Mouse (Mus musculus) embryonic facial prominence, embryonic 11.5 days (tissue): ENCODE measurements around the gene Atxn10. TPM values are rescaled to one million over a fixed set of nuclear protein-coding genes. Genes with fewer than 3 reads are reported as not detected.

Experiments
- ATAC-seq: fragments of 200-750 bp; cut with Nextera tagmentation; replicated peaks from 2 replicates; pipeline ENCODE4 v1.8.0; 2017; ENCODE audit warnings: low read depth; ENCODE audit not compliant: insufficient number of reproducible peaks, low FRiP score, low TSS enrichment
- DNase-seq: peaks from one replicate; pipeline ENCODE4 v3.0.0-alpha.2; 2015; ENCODE audit warnings: low spot score
- H3K27ac ChIP-seq: fragments of 300-500 bp; sonication (generic); replicated peaks from 2 replicates; pipeline ENCODE4 v1.5.1; 2014; ENCODE audit warnings: mild to moderate bottlenecking, low read depth, low read length, control low read depth
- H3K27me3 ChIP-seq: fragments of 300-500 bp; sonication (generic); 2 replicates; pipeline ENCODE4 v1.6.1; 2014; ENCODE audit warnings: mild to moderate bottlenecking, low read length, moderate library complexity, mixed read lengths; ENCODE audit not compliant: control insufficient read depth, insufficient read depth
- H3K36me3 ChIP-seq: fragments of 300-500 bp; sonication (generic); replicated peaks from 2 replicates; pipeline ENCODE4 v1.6.1; 2014; ENCODE audit warnings: low read depth, mild to moderate bottlenecking, low read length, moderate library complexity, mixed read lengths; ENCODE audit not compliant: control insufficient read depth, insufficient read depth
- H3K4me1 ChIP-seq: fragments of 300-500 bp; sonication (generic); 2 replicates; pipeline ENCODE4 v1.6.1; 2014; ENCODE audit warnings: low read length, mixed read lengths; ENCODE audit not compliant: control insufficient read depth, insufficient read depth
- H3K4me2 ChIP-seq: fragments of 300-500 bp; sonication (generic); 2 replicates; pipeline ENCODE4 v1.6.1; 2014; ENCODE audit warnings: low read depth, mild to moderate bottlenecking, control low read depth, low read length, moderate library complexity
- H3K4me3 ChIP-seq: fragments of 300-500 bp; sonication (generic); 2 replicates; pipeline ENCODE4 v1.5.1; 2014; ENCODE audit warnings: low read depth, low read length, control low read depth
- H3K9ac ChIP-seq: fragments of 300-500 bp; sonication (generic); replicated peaks from 2 replicates; pipeline ENCODE4 v1.6.1; 2014; ENCODE audit warnings: mild to moderate bottlenecking, control low read depth, low read length
- H3K9me3 ChIP-seq: fragments of 300-500 bp; sonication (generic); replicated peaks from 2 replicates; pipeline ENCODE4 v1.6.1; 2016; ENCODE audit warnings: mild to moderate bottlenecking, low read length, inconsistent platforms, mixed read lengths; ENCODE audit not compliant: control insufficient read depth
- WGBS: fragments of 180-500 bp; shearing (Covaris S2); extraction: QIAGEN DNeasy Blood & Tissue Kit; methylation state at CpG from one replicate; pipeline ENCODE4 v1.1.7; 2014; 5-methylcytosine and 5-hydroxymethylcytosine counted together
- polyA plus RNA-seq: library from polyadenylated mRNA; unstranded; fragments of >200 nt; fragmentation: Nextera tagmentation; extraction: Ambion mirVana; gene quantifications from 2 replicates; pipeline ENCODE4 v1.2.1, GENCODE M21; 2014

The Atxn10 gene
- polyA plus RNA-seq, 1 experiment from 2014 or later: 378 TPM

DNA sequence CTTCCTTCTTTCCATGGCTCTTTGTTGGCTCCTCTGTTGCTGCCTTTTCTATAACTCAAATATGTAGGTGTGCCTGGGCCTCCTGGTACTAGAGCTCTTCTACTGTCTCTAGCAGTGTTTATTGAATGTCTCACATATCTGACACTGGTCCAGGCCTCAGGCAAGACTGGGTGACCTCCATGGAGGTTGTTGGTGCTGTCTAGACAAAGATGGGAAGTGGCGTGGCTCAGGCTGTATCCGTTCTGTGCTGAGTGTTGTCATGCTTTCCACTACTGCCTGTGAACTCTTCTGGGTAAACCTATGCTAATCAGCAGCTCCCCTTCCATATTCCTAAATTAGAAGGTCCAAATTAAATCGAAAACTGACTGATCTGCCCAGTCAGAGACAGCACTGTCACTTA, 106.5 kb downstream of the Atxn10 start:
- H3K36me3 ChIP-seq: no peaks in the 10 kb centered on the region

DNA sequence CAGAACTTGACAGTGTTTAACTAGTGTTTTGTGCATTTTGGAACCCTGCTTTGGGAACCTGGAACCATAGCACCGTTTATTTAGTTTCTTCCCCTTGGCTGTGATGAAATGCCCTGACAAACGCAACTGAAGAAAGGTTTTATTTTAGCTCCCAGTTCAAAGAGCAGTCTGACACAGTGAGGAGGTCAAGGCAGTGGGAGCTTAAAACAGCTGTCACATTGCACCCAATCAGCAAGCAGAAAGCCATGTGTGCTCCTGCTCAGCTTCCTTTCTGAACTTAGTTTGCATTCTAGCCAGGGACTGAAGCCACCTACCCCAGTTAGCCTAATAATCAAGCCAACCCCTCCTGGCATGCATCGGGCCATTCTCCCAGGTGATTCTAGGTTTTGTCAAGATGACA, 110.6 kb downstream of the Atxn10 start:
- no peak overlapping the region for H3K4me3 ChIP-seq
- 82% methylated on average over 3 of the region's 3 CpGs for WGBS
- no peak for DNase-seq
- H3K9ac ChIP-seq: no peak overlapping the region
- no peaks in the 10 kb centered on the region for H3K9me3 ChIP-seq
- no peak overlapping the region for H3K4me2 ChIP-seq
- ATAC-seq: no peak
- H3K36me3 ChIP-seq: no peaks in the 10 kb centered on the region
- H3K4me1 ChIP-seq: no peaks in the 10 kb centered on the region
- H3K27ac ChIP-seq: no peak overlapping the region
- no peaks in the 10 kb centered on the region for H3K27me3 ChIP-seq

More for the DNA sequence above, 106.5 kb downstream of the Atxn10 start:
- WGBS: 86% methylated on average over 3 of the region's 3 CpGs
- Histone ChIP-seq H3K27ac (no peak overlapping the region), H3K9ac (no peak overlapping the region), H3K4me3 (no peak overlapping the region), H3K4me2 (no peak overlapping the region), H3K9me3 (no peaks in the 10 kb centered on the region), H3K4me1 (no peaks in the 10 kb centered on the region), H3K27me3 (no peaks in the 10 kb centered on the region)
- no peak for ATAC-seq
- no peak for DNase-seq

DNA sequence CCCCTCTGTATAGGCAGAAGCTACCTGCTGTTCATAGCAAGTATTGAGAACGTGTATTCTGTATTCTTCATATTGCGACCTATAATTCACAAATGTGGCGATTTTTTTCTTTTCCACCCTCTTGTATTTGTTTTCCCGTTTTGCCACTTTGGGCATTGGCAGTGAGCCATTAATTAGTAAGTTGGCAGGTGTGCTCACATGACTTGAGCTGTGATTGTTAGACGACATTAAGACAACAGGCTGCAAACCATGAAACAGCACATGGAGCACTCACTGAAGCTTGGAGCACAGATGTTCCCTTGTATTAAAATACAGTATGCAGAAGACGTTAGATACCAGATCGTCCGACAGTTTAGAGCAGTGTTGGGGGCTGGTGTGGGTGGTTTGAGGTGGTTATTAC, 120.8 kb downstream of the Atxn10 start:
- Histone ChIP-seq H3K4me2 (no peak overlapping the region), H3K4me3 (no peak overlapping the region), H3K9me3 (no peaks in the 10 kb centered on the region), H3K27me3 (no peaks in the 10 kb centered on the region), H3K36me3 (peaks cover 3% of the 10 kb centered on the region), H3K9ac (no peak overlapping the region), H3K4me1 (no peaks in the 10 kb centered on the region), H3K27ac (no peak overlapping the region)
- no peak for ATAC-seq
- 86% methylated on average over 8 of the region's 8 CpGs for WGBS
- DNase-seq: no peak

DNA sequence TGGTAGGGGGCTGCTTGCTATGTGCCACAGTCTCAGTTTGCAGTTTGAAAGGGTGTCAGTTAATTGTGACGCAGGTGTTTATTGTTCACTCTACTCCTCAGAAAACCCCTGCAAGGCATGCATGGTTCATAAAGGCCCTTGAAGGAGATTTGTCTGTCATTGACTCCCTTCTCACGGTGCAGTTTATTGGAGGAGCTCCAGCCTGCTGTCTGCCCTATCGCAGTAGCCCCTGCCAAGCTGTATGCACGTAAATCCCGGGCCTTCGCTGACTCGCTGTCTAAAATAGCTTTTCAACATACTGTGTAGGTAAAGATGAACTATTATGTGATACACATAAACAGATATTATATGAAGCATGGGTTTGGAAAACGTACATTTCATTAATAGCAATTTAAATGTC, 121.8 kb downstream of the Atxn10 start:
- peaks cover 6% of the 10 kb centered on the region for H3K36me3 ChIP-seq
- H3K4me1 ChIP-seq: no peaks in the 10 kb centered on the region
- no peak overlapping the region for H3K27ac ChIP-seq
- no peak overlapping the region for H3K9ac ChIP-seq
- no peak overlapping the region for H3K4me3 ChIP-seq
- DNase-seq: peak; percentile 26
- H3K4me2 ChIP-seq: no peak overlapping the region
- ATAC-seq: no peak
- 81% methylated on average over 8 of the region's 8 CpGs for WGBS
- no peaks in the 10 kb centered on the region for H3K27me3 ChIP-seq
- no peaks in the 10 kb centered on the region for H3K9me3 ChIP-seq

DNA sequence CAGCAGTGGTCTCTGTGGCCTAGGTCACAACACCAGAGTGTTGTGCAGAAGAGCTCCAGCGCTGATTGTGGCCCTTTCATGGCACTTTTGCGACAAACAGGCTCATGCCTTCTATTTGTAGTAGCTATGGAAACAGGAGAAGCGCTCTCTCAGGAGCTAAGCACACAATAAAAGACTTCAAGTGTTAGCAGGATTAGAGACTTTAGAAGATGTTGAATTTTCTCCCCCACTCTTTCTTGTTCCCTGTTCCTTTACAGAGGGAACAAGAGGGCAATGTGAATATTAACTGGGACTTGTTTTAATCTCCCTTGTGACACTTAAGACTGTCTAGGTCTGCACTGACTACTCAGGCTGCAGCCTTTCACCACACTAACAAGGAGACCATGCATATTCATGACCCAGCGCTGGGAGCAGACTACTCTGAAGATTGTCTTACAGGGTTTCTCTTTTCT, 122.6 kb downstream of the Atxn10 start:
- Histone ChIP-seq H3K9ac (no peak overlapping the region), H3K27ac (no peak overlapping the region), H3K4me2 (no peak overlapping the region), H3K4me3 (no peak overlapping the region), H3K4me1 (no peaks in the 10 kb centered on the region), H3K36me3 (peaks cover 6% of the 10 kb centered on the region), H3K9me3 (no peaks in the 10 kb centered on the region), H3K27me3 (no peaks in the 10 kb centered on the region)
- no peak; the same call in 1 of the 2 replicates for ATAC-seq
- peak; percentile 18 for DNase-seq
- 52% methylated on average over 4 of the region's 4 CpGs for WGBS

DNA sequence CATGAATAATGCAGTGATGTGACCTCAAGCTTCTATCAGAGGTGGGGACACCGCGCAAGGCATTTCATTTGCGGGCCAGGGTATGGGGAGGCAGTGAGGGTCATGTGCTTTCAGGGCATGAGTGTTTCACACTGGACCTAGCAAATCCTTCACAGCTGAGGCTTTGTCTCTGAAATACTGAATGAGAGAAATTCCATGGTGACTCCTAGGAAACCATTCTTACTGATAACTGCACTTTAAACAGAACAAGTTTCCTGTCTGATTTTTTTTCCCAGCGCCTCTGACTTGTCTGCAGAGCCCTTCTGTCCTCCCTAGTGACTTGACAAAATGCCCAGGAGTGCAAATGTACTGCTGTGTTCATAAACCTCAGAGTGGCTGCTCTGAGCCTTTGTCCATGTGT, 125.5 kb downstream of the Atxn10 start:
- WGBS: 67% methylated on average over 4 of the region's 4 CpGs
- no peak overlapping the region for H3K4me3 ChIP-seq
- H3K27ac ChIP-seq: 0 out of 2 replicates have a peak overlapping the region, but pooled peaks have one; percentile 20
- H3K4me1 ChIP-seq: no peaks in the 10 kb centered on the region
- no peak overlapping the region for H3K4me2 ChIP-seq
- DNase-seq: peak; percentile 19
- H3K9ac ChIP-seq: no peak overlapping the region
- H3K36me3 ChIP-seq: peaks cover 3% of the 10 kb centered on the region; the same call in 1 of the 2 replicates
- no peaks in the 10 kb centered on the region for H3K27me3 ChIP-seq
- H3K9me3 ChIP-seq: no peaks in the 10 kb centered on the region
- ATAC-seq: peak; percentile 53; the same call in 1 of the 2 replicates

DNA sequence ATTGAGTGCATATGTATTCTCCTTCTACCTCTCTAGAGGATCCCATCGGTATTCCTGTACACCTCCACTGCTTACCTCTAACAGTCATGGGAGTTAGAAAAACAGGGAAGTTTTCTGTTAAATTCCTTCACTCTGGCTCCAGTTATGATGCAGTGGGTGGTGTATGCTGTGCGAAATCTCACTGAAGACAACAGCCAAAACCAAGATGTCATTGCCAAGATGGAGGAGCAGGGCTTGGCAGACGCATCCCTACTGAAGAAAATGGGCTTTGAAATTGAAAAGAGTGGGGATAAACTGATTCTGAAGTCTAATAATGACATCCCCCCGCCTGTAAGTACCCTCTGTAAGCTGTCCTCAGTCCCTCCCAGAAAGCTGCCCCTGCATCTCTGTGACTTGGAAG, 126.1 kb downstream of the Atxn10 start:
- no peak overlapping the region for H3K9ac ChIP-seq

DNA sequence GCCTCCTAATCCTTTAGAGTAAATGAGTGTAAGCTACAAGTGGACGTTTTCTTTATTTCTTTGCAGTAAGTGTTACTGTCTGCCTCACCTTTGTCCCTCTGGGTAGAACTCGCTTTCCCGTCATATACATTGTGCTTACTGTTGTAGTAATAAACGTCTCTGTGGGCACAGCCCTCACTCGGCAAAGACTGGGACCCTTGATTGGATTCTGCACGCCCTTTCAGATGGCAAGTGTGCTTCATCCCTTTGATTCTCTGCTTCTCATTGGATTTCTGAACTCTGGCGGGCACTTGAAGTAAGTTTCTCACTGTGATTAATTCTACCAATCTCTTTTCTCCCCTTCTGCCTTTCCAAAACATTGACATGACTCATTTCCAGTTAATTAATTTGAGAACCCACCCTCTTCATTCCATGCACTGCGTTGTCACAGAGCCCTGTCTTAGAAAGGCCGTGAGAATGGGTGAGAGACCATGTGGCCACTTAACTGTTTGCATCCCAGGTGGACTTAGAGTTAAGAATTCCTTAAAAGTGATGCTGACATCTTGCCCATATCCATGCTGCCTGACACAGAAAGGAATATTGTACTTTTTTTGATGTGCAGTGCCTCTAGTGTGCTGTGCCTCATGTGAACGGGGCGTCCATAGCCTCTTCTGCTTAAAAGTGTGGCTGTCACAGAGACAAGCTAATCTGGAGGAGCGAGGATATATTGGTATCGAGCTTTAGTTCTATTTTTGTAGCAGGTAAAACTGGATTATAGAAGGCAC, 127.2 kb downstream of the Atxn10 start:
- Histone ChIP-seq H3K4me1 (no peaks in the 10 kb centered on the region), H3K27ac (no peak overlapping the region), H3K9ac (no peak overlapping the region), H3K36me3 (peaks cover 3% of the 10 kb centered on the region; the same call in 1 of the 2 replicates), H3K4me3 (no peak overlapping the region), H3K4me2 (no peak overlapping the region), H3K27me3 (no peaks in the 10 kb centered on the region), H3K9me3 (no peaks in the 10 kb centered on the region)
- ATAC-seq (no peak), DNase-seq (peak; percentile 28)
- WGBS: 67% methylated on average over 13 of the region's 13 CpGs

More for the DNA sequence above, 126.1 kb downstream of the Atxn10 start:
- no peak for ATAC-seq
- Histone ChIP-seq H3K4me2 (no peak overlapping the region), H3K4me1 (no peaks in the 10 kb centered on the region), H3K27ac (0 out of 2 replicates have a peak overlapping the region, but pooled peaks have one; percentile 20), H3K9me3 (no peaks in the 10 kb centered on the region), H3K4me3 (no peak overlapping the region), H3K27me3 (no peaks in the 10 kb centered on the region), H3K36me3 (peaks cover 3% of the 10 kb centered on the region; the same call in 1 of the 2 replicates)
- 82% methylated on average over 4 of the region's 4 CpGs for WGBS
- DNase-seq: no peak
